Mouse (Mus musculus) left cerebral cortex, postnatal 25 days (tissue): ENCODE results near the gene Gna11. TPM values are rescaled to one million over a fixed set of nuclear protein-coding genes. Genes with fewer than 3 reads are reported as not detected.

Source experiments
- DNase-seq, 2 experiments: peaks; one replicate each; pipeline ENCODE4 v3.0.0; 2022; ENCODE audit warnings: low spot score in 2 of 2, mixed read lengths in 1 of 2
- intact Hi-C: fragments of 180-260 bp; cut with DNase I; formaldehyde crosslinking; loops from one replicate; pipeline ENCODE4 v1.15.1; 2025
- total RNA-seq, 2 experiments: library from RNA; stranded (reverse); gene quantifications; 2 replicates each; pipeline ENCODE4 v1.2.3; 2021

The Gna11 gene
- total RNA-seq, 2 experiments from 2014 or later: 101 to 107 TPM

GRCm38 (mm10) chr10:81546788-81547571 lies 2.0 kb upstream of the Gna11 start:
- no peak for DNase-seq
- intact Hi-C loops: no loop called here

GRCm38 (mm10) chr10:81546332-81546731 lies 1.3 kb upstream of the Gna11 start:
- intact Hi-C loops: no loop called here

GRCm38 (mm10) chr10:81544296-81545160 lies 462 bp downstream of the Gna11 start:
- intact Hi-C loops: no loop called here

More at GRCm38 (mm10) chr10:81546332-81546731, 1.3 kb upstream of the Gna11 start:
- DNase-seq: no peak

GRCm38 (mm10) chr10:81543633-81544032 lies 1.4 kb downstream of the Gna11 start:
- no peak for DNase-seq
- intact Hi-C loops: no loop called here

More at GRCm38 (mm10) chr10:81544296-81545160, 462 bp downstream of the Gna11 start:
- DNase-seq: no peak

- DNase-seq: no peak
- intact Hi-C loops: no loop called here
Measured at GRCm38 (mm10) chr10:81542727-81543460, 2.1 kb downstream of the Gna11 start.

GRCm38 (mm10) chr10:81541803-81542202 lies 3.2 kb downstream of the Gna11 start:
- intact Hi-C loops: no loop called here
- DNase-seq: no peak

- intact Hi-C loops: no loop called here
Measured at GRCm38 (mm10) chr10:81541363-81541762, 3.6 kb downstream of the Gna11 start.

GRCm38 (mm10) chr10:81538321-81539048 lies 6.5 kb downstream of the Gna11 start:
- intact Hi-C loops: no loop called here

More at GRCm38 (mm10) chr10:81541363-81541762, 3.6 kb downstream of the Gna11 start:
- no peak for DNase-seq

GRCm38 (mm10) chr10:81537429-81537828 lies 7.6 kb downstream of the Gna11 start:
- no peak for DNase-seq
- intact Hi-C loops: no loop called here

More at GRCm38 (mm10) chr10:81538321-81539048, 6.5 kb downstream of the Gna11 start:
- DNase-seq: peak in 1 of 2 experiments; percentile 67

- intact Hi-C loops: no loop called here
- DNase-seq: no peak
Measured at GRCm38 (mm10) chr10:81536734-81537133, 8.3 kb downstream of the Gna11 start.

GRCm38 (mm10) chr10:81534826-81535225 lies 10.2 kb downstream of the Gna11 start:
- DNase-seq: no peak
- intact Hi-C loops: no loop called here

- intact Hi-C loops: loop anchor here (1.0 kb wide), 1 partner anchor 24 kb away; no protein-coding TSS in a partner anchor
- peak; percentile 59 to 65 for DNase-seq
Measured at GRCm38 (mm10) chr10:81526779-81527178, 18.2 kb downstream of the Gna11 start.

- intact Hi-C loops: no loop called here
- no peak for DNase-seq
Measured at GRCm38 (mm10) chr10:81525017-81525694, 19.8 kb downstream of the Gna11 start.

- DNase-seq: peak in 1 of 2 experiments; percentile 56
- intact Hi-C loops: no loop called here
Measured at GRCm38 (mm10) chr10:81524051-81524605, 20.9 kb downstream of the Gna11 start, which contains the start of gene Gna15. TSS of gene Gna15 (minus strand) at chr10:81524225.

- DNase-seq: no peak
- intact Hi-C loops: no loop called here
Measured at GRCm38 (mm10) chr10:81523570-81523969, 21.4 kb downstream of the Gna11 start.

- intact Hi-C loops: no loop called here
- DNase-seq: no peak
Measured at GRCm38 (mm10) chr10:81523142-81523541, 21.8 kb downstream of the Gna11 start.

- intact Hi-C loops: no loop called here
- no peak for DNase-seq
Measured at GRCm38 (mm10) chr10:81519978-81520365, 25.0 kb downstream of the Gna11 start.
